Mouse (Mus musculus) embryonic facial prominence, embryonic 15.5 days (tissue): ENCODE data around the gene Arhgef39. TPM values are rescaled to one million over a fixed set of nuclear protein-coding genes. Genes with fewer than 3 reads are reported as not detected.

Source experiments
- ATAC-seq: fragments of 200-750 bp; cut with Nextera tagmentation; 2 replicates; pipeline ENCODE4 v1.8.0; 2017; ENCODE audit warnings: low read depth, moderate TSS enrichment; ENCODE audit not compliant: insufficient number of reproducible peaks, low FRiP score, low TSS enrichment
- H3K27ac ChIP-seq: fragments of 300-500 bp; sonication (generic); replicated peaks from 2 replicates; pipeline ENCODE4 v1.5.1; 2015; ENCODE audit warnings: mild to moderate bottlenecking, inconsistent platforms
- H3K27me3 ChIP-seq: fragments of 300-500 bp; sonication (generic); 2 replicates; pipeline ENCODE4 v1.6.1; 2015; ENCODE audit warnings: inconsistent platforms
- H3K36me3 ChIP-seq: fragments of 300-500 bp; sonication (generic); 2 replicates; pipeline ENCODE4 v1.6.1; 2015; ENCODE audit warnings: mild to moderate bottlenecking, inconsistent platforms
- H3K4me1 ChIP-seq: fragments of 300-500 bp; sonication (generic); 2 replicates; pipeline ENCODE4 v1.6.1; 2015; ENCODE audit warnings: inconsistent platforms
- H3K4me2 ChIP-seq: fragments of 300-500 bp; sonication (generic); replicated peaks from 2 replicates; pipeline ENCODE4 v1.6.1; 2015; ENCODE audit warnings: mild to moderate bottlenecking, inconsistent platforms
- H3K4me3 ChIP-seq: fragments of 300-500 bp; sonication (generic); replicated peaks from 2 replicates; pipeline ENCODE4 v1.5.1; 2015; ENCODE audit warnings: mild to moderate bottlenecking, inconsistent platforms
- H3K9ac ChIP-seq: fragments of 300-500 bp; sonication (generic); 2 replicates; pipeline ENCODE4 v1.6.1; 2015; ENCODE audit warnings: inconsistent platforms
- H3K9me3 ChIP-seq: fragments of 300-500 bp; sonication (generic); replicated peaks from 2 replicates; pipeline ENCODE4 v1.6.1; 2016; ENCODE audit warnings: inconsistent platforms
- WGBS: fragments of 180-500 bp; shearing (Covaris S2); methylation state at CpG from one replicate; pipeline ENCODE4 v1.1.7; 2015; 5-methylcytosine and 5-hydroxymethylcytosine counted together
- polyA plus RNA-seq: library from polyadenylated mRNA; unstranded; fragments of >200 nt; fragmentation: Nextera tagmentation; extraction: Ambion mirVana; gene quantifications from 2 replicates; pipeline ENCODE4 v1.2.1, GENCODE M21; 2015

The Arhgef39 gene
- polyA plus RNA-seq, 1 experiment from 2014 or later, result 36.8 TPM

GRCm38 (mm10) chr4:43454041-43454836 is 45.3 kb downstream of the Arhgef39 start, which contains the start of gene Cd72:
TSS of gene Cd72 (minus strand) at chr4:43454628.
- Histone ChIP-seq H3K9ac (peak within 1 kb of the TSS; percentile 28; the same call in 1 of the 2 replicates), H3K4me2 (peak within 1 kb of the TSS; percentile 53), H3K4me1 (peaks cover 18% of the 10 kb centered on the region), H3K27me3 (peaks cover 24% of the 10 kb centered on the region; the same call in 1 of the 2 replicates), H3K9me3 (no peaks in the 10 kb centered on the region), H3K4me3 (peak within 1 kb of the TSS; percentile 29), H3K36me3 (no peaks in the 10 kb centered on the region), H3K27ac (no peak within 1 kb of the TSS)
- WGBS, result 31% methylated on average over 20 of the region's 20 CpGs
- no peak for ATAC-seq

- WGBS, result under 1% methylated on average over 18 of the region's 18 CpGs
- Histone ChIP-seq H3K36me3 (no peaks in the 10 kb centered on the region), H3K4me1 (peaks cover 20% of the 10 kb centered on the region), H3K27me3 (peaks cover 24% of the 10 kb centered on the region; the same call in 1 of the 2 replicates), H3K9ac (peak overlapping the region; percentile 28; the same call in 1 of the 2 replicates), H3K4me2 (peak overlapping the region; percentile 53), H3K4me3 (peak overlapping the region; percentile 29), H3K9me3 (no peaks in the 10 kb centered on the region), H3K27ac (no peak overlapping the region)
- no peak for ATAC-seq
Observed at GRCm38 (mm10) chr4:43453413-43453812, 46.1 kb downstream of the Arhgef39 start.

GRCm38 (mm10) chr4:43452315-43452714 is 47.2 kb downstream of the Arhgef39 start:
- Histone ChIP-seq H3K4me2 (no peak overlapping the region), H3K4me3 (no peak overlapping the region), H3K4me1 (peaks cover 28% of the 10 kb centered on the region), H3K27ac (no peak overlapping the region), H3K36me3 (peaks cover 5% of the 10 kb centered on the region), H3K9ac (no peak overlapping the region), H3K9me3 (no peaks in the 10 kb centered on the region), H3K27me3 (peaks cover 24% of the 10 kb centered on the region; the same call in 1 of the 2 replicates)
- ATAC-seq, result no peak
- WGBS, result 50% methylated on average over 11 of the region's 11 CpGs

GRCm38 (mm10) chr4:43448554-43448953 is 50.9 kb downstream of the Arhgef39 start:
- WGBS, result 82% methylated on average over 3 of the region's 3 CpGs
- Histone ChIP-seq H3K9me3 (no peaks in the 10 kb centered on the region), H3K4me3 (no peak overlapping the region), H3K9ac (no peak overlapping the region), H3K27me3 (peaks cover 12% of the 10 kb centered on the region; the same call in 1 of the 2 replicates), H3K4me1 (peaks cover 38% of the 10 kb centered on the region), H3K4me2 (no peak overlapping the region), H3K27ac (no peak overlapping the region), H3K36me3 (peaks cover 31% of the 10 kb centered on the region)
- ATAC-seq, result no peak

GRCm38 (mm10) chr4:43447251-43447650 is 52.2 kb downstream of the Arhgef39 start:
- Histone ChIP-seq H3K9me3 (no peaks in the 10 kb centered on the region), H3K27me3 (0 out of 2 replicates have a peak, but pooled peaks cover 3% of the 10 kb centered on the region), H3K27ac (peak overlapping the region; percentile 5; the same call in 1 of the 2 replicates), H3K4me1 (peaks cover 31% of the 10 kb centered on the region), H3K4me3 (no peak overlapping the region), H3K4me2 (no peak overlapping the region), H3K9ac (no peak overlapping the region), H3K36me3 (peaks cover 31% of the 10 kb centered on the region)
- WGBS, result 80% methylated on average over 13 of the region's 13 CpGs
- peak; percentile 32 for ATAC-seq

Other genes with a start within 250 kb of the Arhgef39 start
- 0.42 and 0.63 TPM in 2 replicates for gene Atp8b5, start 232.5 kb downstream of the Arhgef39 start, polyA plus RNA-seq
- gene Rusc2, start 117.7 kb downstream of the Arhgef39 start, polyA plus RNA-seq, result 18.2 TPM in 2 replicates
- gene Fam166b, start 70.6 kb downstream of the Arhgef39 start, polyA plus RNA-seq, result 0.41 and 0.44 TPM in 2 replicates
- gene Tesk1, start 57.8 kb downstream of the Arhgef39 start, polyA plus RNA-seq, result 9.2 and 9.3 TPM in 2 replicates
- 3.1 and 3.8 TPM in 2 replicates for gene Cd72, start 45.1 kb downstream of the Arhgef39 start, polyA plus RNA-seq
- gene Sit1, start 16.0 kb downstream of the Arhgef39 start, polyA plus RNA-seq, result not detected in 2 replicates
- 71.7 and 81.0 TPM in 2 replicates for gene Ccdc107, start 6.8 kb downstream of the Arhgef39 start, polyA plus RNA-seq
- gene Car9, start 7.3 kb upstream of the Arhgef39 start, polyA plus RNA-seq, result 2.5 and 4.8 TPM in 2 replicates
- gene Tpm2, start 24.1 kb upstream of the Arhgef39 start, polyA plus RNA-seq, result 456 and 604 TPM in 2 replicates
- gene Creb3, start 62.6 kb upstream of the Arhgef39 start, polyA plus RNA-seq, result 77.5 and 88.2 TPM in 2 replicates
- gene Tln1, start 63.0 kb upstream of the Arhgef39 start, polyA plus RNA-seq, result 55.8 and 60.9 TPM in 2 replicates
- gene Rgp1, start 79.0 kb upstream of the Arhgef39 start, polyA plus RNA-seq, result 28.6 and 32.5 TPM in 2 replicates
- 21.3 and 22.3 TPM in 2 replicates for gene Gba2, start 79.2 kb upstream of the Arhgef39 start, polyA plus RNA-seq
- gene Msmp, start 84.8 kb upstream of the Arhgef39 start, polyA plus RNA-seq, result 1.5 and 1.6 TPM in 2 replicates
- 19.7 and 20.9 TPM in 2 replicates for gene Npr2, start 132.2 kb upstream of the Arhgef39 start, polyA plus RNA-seq
- gene Spag8, start 153.9 kb upstream of the Arhgef39 start, polyA plus RNA-seq, result 7.5 and 10.6 TPM in 2 replicates
- 88.1 and 91.2 TPM in 2 replicates for gene Hint2, start 156.8 kb upstream of the Arhgef39 start, polyA plus RNA-seq
- gene Tmem8b, start 169.3 kb upstream of the Arhgef39 start, polyA plus RNA-seq, result 5.3 and 6.1 TPM in 2 replicates
- gene Fam221b, start 169.4 kb upstream of the Arhgef39 start, polyA plus RNA-seq, result 2.9 and 4.3 TPM in 2 replicates
- not detected in 2 replicates for gene Olfr70, start 201.1 kb upstream of the Arhgef39 start, polyA plus RNA-seq
- gene Olfr71, start 210.6 kb upstream of the Arhgef39 start, polyA plus RNA-seq, result not detected in 2 replicates
- 0.99 and 1.2 TPM in 2 replicates for gene Hrct1, start 227.5 kb upstream of the Arhgef39 start, polyA plus RNA-seq
- gene Spaar, start 230.3 kb upstream of the Arhgef39 start, polyA plus RNA-seq, result 0.09 and 0.31 TPM in 2 replicates